Mouse (Mus musculus) cerebellum, adult 2 months (tissue): ENCODE results near the gene Arf1.

Source experiments
- CTCF ChIP-seq: fragments of 200-500 bp; IDR thresholded peaks from 2 replicates; pipeline ENCODE4 v1.5.1; 2011; ENCODE audit warnings: low read depth, mild to moderate bottlenecking, control low read depth, low read length, moderate library complexity, borderline replicate concordance; ENCODE audit not compliant: insufficient read depth
- POLR2A ChIP-seq: fragments of 200-500 bp; IDR thresholded peaks from 2 replicates; pipeline ENCODE4 v1.6.1; 2011; ENCODE audit warnings: low read length, control low read depth, borderline replicate concordance; ENCODE audit not compliant: insufficient read depth

GRCm38 (mm10) chr11:59174189-59174838 is 53.8 kb downstream of the Arf1 start:
- no peak for TF ChIP-seq CTCF
- TF ChIP-seq POLR2A, result no peak
